Mouse (Mus musculus) MEL (cell line): ENCODE results near the gene Slc45a2. TPM values are rescaled to one million over a fixed set of nuclear protein-coding genes. Genes with fewer than 3 reads are reported as not detected.

Experiments
- DNase-seq: peaks from one replicate; pipeline ENCODE4 v3.0.0; 2011; ENCODE audit warnings: low read depth, low spot score
- H3K27ac ChIP-seq: 2 replicates; pipeline ENCODE4 v1.5.1; 2012; ENCODE audit warnings: low read depth, mild to moderate bottlenecking, control low read depth, low read length, moderate library complexity; ENCODE audit not compliant: control insufficient read depth
- H3K27me3 ChIP-seq, 2 experiments: fragments of 150-350 bp in 1 of 2; sonication (generic) in 1 of 2; 2 replicates each; pipeline ENCODE4 v1.6.1; 2012; ENCODE audit warnings: low read length in 2 of 2, mild to moderate bottlenecking in 2 of 2, improper control_type of control experiment in 1 of 2, moderate library complexity in 1 of 2; ENCODE audit not compliant: insufficient read depth in 2 of 2, control insufficient read depth in 1 of 2
- H3K36me3 ChIP-seq, 2 experiments: 2 replicates each; pipeline ENCODE4 v1.6.1; 2012 to 2014; ENCODE audit warnings: low read length in 2 of 2, improper control_type of control experiment in 1 of 2, inconsistent platforms in 1 of 2, mild to moderate bottlenecking in 1 of 2; ENCODE audit not compliant: insufficient read depth in 2 of 2, control insufficient read depth in 1 of 2
- H3K4me1 ChIP-seq, 2 experiments: fragments of 150-350 bp in 1 of 2; sonication (generic) in 1 of 2; 2 replicates each; pipeline ENCODE4 v1.6.1; 2012; ENCODE audit warnings: low read length in 2 of 2, improper control_type of control experiment in 1 of 2, mild to moderate bottlenecking in 1 of 2; ENCODE audit not compliant: insufficient read depth in 2 of 2, control insufficient read depth in 1 of 2
- H3K4me3 ChIP-seq, 2 experiments: fragments of 150-350 bp in 1 of 2; sonication (generic) in 1 of 2; 2 replicates each; pipeline ENCODE4 v1.5.1; 2012; ENCODE audit warnings: low read depth in 2 of 2, low read length in 2 of 2, mild to moderate bottlenecking in 2 of 2, moderate library complexity in 2 of 2, control low read depth in 1 of 2, improper control_type of control experiment in 1 of 2; ENCODE audit not compliant: control insufficient read depth in 1 of 2, insufficient read depth in 1 of 2
- H3K79me2 ChIP-seq: 2 replicates; pipeline ENCODE4 v1.6.1; 2012; ENCODE audit warnings: mild to moderate bottlenecking, low read length, moderate library complexity; ENCODE audit not compliant: control insufficient read depth, poor library complexity, insufficient read depth
- H3K9ac ChIP-seq: 2 replicates; pipeline ENCODE4 v1.6.1; 2012; ENCODE audit warnings: low read depth, mild to moderate bottlenecking, control low read depth, low read length, moderate library complexity; ENCODE audit not compliant: control insufficient read depth, poor library complexity, severe bottlenecking
- H3K9me3 ChIP-seq: fragments of 150-350 bp; sonication (generic); replicated peaks from 2 replicates; pipeline ENCODE4 v1.6.1; 2012; ENCODE audit warnings: mild to moderate bottlenecking, low read length, improper control_type of control experiment, moderate library complexity; ENCODE audit not compliant: insufficient read depth
- BHLHE40 ChIP-seq: IDR thresholded peaks from 2 replicates; pipeline ENCODE4 v1.6.1; 2012; ENCODE audit warnings: low read depth, mild to moderate bottlenecking, inconsistent platforms, low read length, improper control_type of control experiment, borderline replicate concordance
- CHD2 ChIP-seq: IDR thresholded peaks from 2 replicates; pipeline ENCODE4 v1.6.1; 2011; ENCODE audit warnings: low read length, improper control_type of control experiment
- CTCF ChIP-seq, 3 experiments: IDR thresholded peaks in 2 of 3; conservative IDR thresholded peaks in 1 of 3; 2 replicates each; pipeline ENCODE4 v1.5.1; 2011 to 2012; ENCODE audit warnings: low read length in 3 of 3, low read depth in 2 of 3, mild to moderate bottlenecking in 2 of 3, improper control_type of control experiment in 1 of 3, inconsistent platforms in 1 of 3, mixed read lengths in 1 of 3, moderate library complexity in 1 of 3; ENCODE audit not compliant: control insufficient read depth in 1 of 3, insufficient read depth in 1 of 3, poor library complexity in 1 of 3, severe bottlenecking in 1 of 3
- EP300 ChIP-seq, 2 experiments: IDR thresholded peaks; 2 replicates each; pipeline ENCODE4 v1.6.1; 2011; ENCODE audit warnings: improper control_type of control experiment in 2 of 2, low read length in 2 of 2, low read depth in 1 of 2, mild to moderate bottlenecking in 1 of 2
- ETS1 ChIP-seq: IDR thresholded peaks from 2 replicates; pipeline ENCODE4 v1.6.1; 2012; ENCODE audit warnings: low read depth, mild to moderate bottlenecking, inconsistent platforms, low read length, improper control_type of control experiment, moderate library complexity
- HCFC1 ChIP-seq: IDR thresholded peaks from 2 replicates; pipeline ENCODE4 v1.6.1; 2012; ENCODE audit warnings: low read depth, mild to moderate bottlenecking, inconsistent platforms, low read length, improper control_type of control experiment, moderate library complexity
- JUND ChIP-seq: IDR thresholded peaks from 2 replicates; pipeline ENCODE4 v1.6.1; 2011; ENCODE audit warnings: low read depth, mild to moderate bottlenecking, improper control_type of control experiment, low read length
- MAZ ChIP-seq: IDR thresholded peaks from 2 replicates; pipeline ENCODE4 v1.6.1; 2012; ENCODE audit warnings: low read depth, mild to moderate bottlenecking, inconsistent platforms, low read length, improper control_type of control experiment
- MEF2A ChIP-seq: IDR thresholded peaks from 2 replicates; pipeline ENCODE4 v1.6.1; 2014; ENCODE audit warnings: low read depth, mild to moderate bottlenecking, inconsistent platforms, low read length, improper control_type of control experiment; ENCODE audit not compliant: poor library complexity, insufficient replicate concordance, severe bottlenecking; ENCODE audit errors: extremely low read depth
- MXI1 ChIP-seq: IDR thresholded peaks from 2 replicates; pipeline ENCODE4 v1.6.1; 2011; ENCODE audit warnings: mild to moderate bottlenecking, low read depth, low read length, improper control_type of control experiment
- MYB ChIP-seq: IDR thresholded peaks from 2 replicates; pipeline ENCODE4 v1.6.1; 2011; ENCODE audit warnings: mild to moderate bottlenecking, low read depth, low read length, improper control_type of control experiment
- NELFE ChIP-seq: IDR thresholded peaks from 2 replicates; pipeline ENCODE4 v1.6.1; 2011; ENCODE audit warnings: low read depth, low read length, improper control_type of control experiment
- NRF1 ChIP-seq: IDR thresholded peaks from 2 replicates; pipeline ENCODE4 v1.6.1; 2014; ENCODE audit warnings: low read depth, mild to moderate bottlenecking, inconsistent platforms, low read length, improper control_type of control experiment, moderate library complexity; ENCODE audit not compliant: poor library complexity, insufficient read depth, severe bottlenecking
- POLR2AphosphoS2 ChIP-seq: IDR thresholded peaks from 2 replicates; pipeline ENCODE4 v1.6.1; 2011; ENCODE audit warnings: low read length, improper control_type of control experiment
- SMC3 ChIP-seq: IDR thresholded peaks from 2 replicates; pipeline ENCODE4 v1.6.1; 2011; ENCODE audit warnings: low read depth, low read length, improper control_type of control experiment
- TBP ChIP-seq: IDR thresholded peaks from 2 replicates; pipeline ENCODE4 v1.8.0; 2011; ENCODE audit warnings: low read depth, low read length, improper control_type of control experiment
- TCF12 ChIP-seq: IDR thresholded peaks from 2 replicates; pipeline ENCODE4 v1.6.1; 2014; ENCODE audit warnings: low read depth, mild to moderate bottlenecking, inconsistent platforms, low read length, improper control_type of control experiment, moderate library complexity
- USF2 ChIP-seq, 2 experiments: IDR thresholded peaks; 2 replicates each; pipeline ENCODE4 v1.6.1; 2011 to 2012; ENCODE audit warnings: improper control_type of control experiment in 2 of 2, low read length in 2 of 2, borderline replicate concordance in 1 of 2, inconsistent platforms in 1 of 2, low read depth in 1 of 2, mild to moderate bottlenecking in 1 of 2; ENCODE audit not compliant: insufficient read depth in 1 of 2
- ZC3H11A ChIP-seq: IDR thresholded peaks from 2 replicates; pipeline ENCODE4 v1.6.1; 2012; ENCODE audit warnings: low read depth, mild to moderate bottlenecking, inconsistent platforms, low read length, improper control_type of control experiment
- ZKSCAN1 ChIP-seq: IDR thresholded peaks from 2 replicates; pipeline ENCODE4 v1.6.1; 2012; ENCODE audit warnings: low read depth, mild to moderate bottlenecking, inconsistent platforms, low read length, improper control_type of control experiment, moderate library complexity
- polyA plus RNA-seq, 2 experiments: library from polyadenylated mRNA; stranded (reverse) in 1 of 2; unstranded in 1 of 2; fragments of >175 nt in 1 of 2; fragments of >200 nt in 1 of 2; gene quantifications; 2 replicates each; pipeline versions ENCODE4 v1.2.1 to v1.2.4; 2012; ENCODE audit warnings: low replicate concordance in 2 of 2, low read depth in 1 of 2; ENCODE audit not compliant: insufficient read length in 2 of 2, insufficient read depth in 1 of 2, missing spikeins in 1 of 2
- total RNA-seq: library from RNA; depleted of rRNA; stranded (reverse); fragments of 300-350 nt; gene quantifications from 2 replicates; pipeline ENCODE4 v1.2.3, GENCODE M21; 2012

Gene Slc45a2
- total and polyA plus RNA-seq, 3 experiments = not detected

DNA sequence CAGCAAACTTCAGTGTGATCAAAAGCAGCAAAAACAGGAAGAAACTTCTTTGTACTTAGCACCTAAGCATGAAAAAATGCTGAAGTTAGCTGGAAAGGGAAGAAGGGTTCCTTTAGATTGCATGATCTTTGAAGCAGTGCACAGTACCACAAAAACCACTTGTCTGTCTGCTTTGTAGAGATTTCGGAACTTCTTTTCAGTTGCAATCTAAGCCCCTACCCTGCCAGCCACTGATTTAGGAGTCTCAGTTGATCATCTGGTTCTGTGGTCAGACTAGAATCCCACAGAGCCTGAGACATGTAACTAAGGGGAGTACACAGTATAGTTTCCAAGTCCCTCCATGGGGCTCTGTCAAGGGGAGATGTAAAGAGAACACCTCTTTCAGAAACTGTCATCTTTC lies 47.1 kb upstream of the Slc45a2 start:
- Histone ChIP-seq H3K4me1 (no peaks in the 10 kb centered on the region), H3K79me2 (no peaks in the 10 kb centered on the region), H3K27ac (no peak overlapping the region), H3K9ac (no peak overlapping the region), H3K27me3 (no peaks in the 10 kb centered on the region), H3K4me3 (no peak overlapping the region), H3K36me3 (no peaks in the 10 kb centered on the region), H3K9me3 (no peaks in the 10 kb centered on the region)
- DNase-seq = no peak
- TF ChIP-seq TBP (no peak), MEF2A (no peak), BHLHE40 (no peak), USF2 (IDR thresholded peaks at IDR 0.05; ENCODE audit: borderline replicate concordance in 1 of 2, insufficient read depth in 1 of 2, low read depth in 1 of 2, low read length in 2 of 2) (no peak), TCF12 (no peak), HCFC1 (no peak), ETS1 (no peak), EP300 (IDR thresholded peaks at IDR 0.05; ENCODE audit: low read depth in 1 of 2, low read length in 2 of 2) (no peak), NELFE (no peak), JUND (no peak), NRF1 (no peak), ZKSCAN1 (no peak), ZC3H11A (no peak), CHD2 (no peak), CTCF (IDR thresholded peaks at IDR 0.05 in 2 of 3, conservative IDR thresholded peaks at IDR 0.05 in 1 of 3; ENCODE audit: control insufficient read depth in 1 of 3, insufficient read depth in 1 of 3, low read depth in 2 of 3, low read length in 3 of 3, poor library complexity in 1 of 3, severe bottlenecking in 1 of 3) (no peak), POLR2AphosphoS2 (no peak)

DNA sequence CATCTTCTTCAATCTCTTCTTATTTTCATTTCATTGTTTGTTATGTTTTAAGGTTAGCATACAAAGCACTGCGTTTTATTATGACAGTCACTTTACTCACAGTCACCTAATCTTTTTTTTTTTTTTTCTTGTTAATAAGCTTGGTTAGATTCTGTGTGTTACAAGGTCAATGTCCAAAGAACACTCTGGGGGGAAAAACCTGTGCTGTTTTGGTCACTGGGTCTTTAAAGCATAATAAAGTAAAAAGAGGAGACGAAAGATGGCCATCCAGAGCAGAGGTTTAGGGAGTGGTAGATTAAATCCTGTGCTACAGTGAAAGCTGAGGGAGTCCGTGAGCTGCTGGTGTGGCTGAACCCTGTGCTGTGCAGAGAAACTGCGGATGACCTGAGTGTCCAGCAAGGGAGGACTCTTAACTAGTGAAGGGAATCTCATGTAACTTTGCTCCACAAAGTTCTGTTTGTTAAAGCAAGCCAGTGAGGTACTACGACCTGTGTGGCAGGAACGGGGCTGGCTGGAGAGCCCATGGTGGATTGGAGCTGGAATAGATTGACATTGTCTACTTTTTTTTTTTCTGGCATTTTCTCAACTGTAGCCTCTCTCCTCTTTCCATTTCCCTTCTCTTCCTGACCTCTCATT lies 46.0 kb upstream of the Slc45a2 start:
- DNase-seq = no peak
- no peak overlapping the region for H3K27ac ChIP-seq
- no peak for TF ChIP-seq MYB
- no peak for TF ChIP-seq TCF12
- no peak for TF ChIP-seq MXI1
- TF ChIP-seq ZKSCAN1 = no peak
- no peak for TF ChIP-seq ZC3H11A
- no peak for TF ChIP-seq SMC3
- TF ChIP-seq EP300 (IDR thresholded peaks at IDR 0.05; ENCODE audit: low read depth in 1 of 2, low read length in 2 of 2) = no peak
- no peak for TF ChIP-seq CHD2
- no peak for TF ChIP-seq MAZ

More for the DNA sequence above, 46.0 kb upstream of the Slc45a2 start:
- Histone ChIP-seq H3K9me3 (no peaks in the 10 kb centered on the region), H3K79me2 (no peaks in the 10 kb centered on the region), H3K4me1 (no peaks in the 10 kb centered on the region), H3K9ac (no peak overlapping the region), H3K36me3 (no peaks in the 10 kb centered on the region), H3K4me3 (no peak overlapping the region), H3K27me3 (no peaks in the 10 kb centered on the region)
